Mouse (Mus musculus) thymus, adult 2 months (tissue): Measurements from ENCODE around the gene Defb43.

ENCODE experiments used
- CTCF ChIP-seq: fragments of 200-500 bp; IDR thresholded peaks from 2 replicates; pipeline ENCODE4 v1.5.1; 2012; ENCODE audit warnings: mild to moderate bottlenecking, control low read depth, low read length, moderate library complexity, borderline replicate concordance; ENCODE audit not compliant: control insufficient read depth, poor library complexity, insufficient read depth; ENCODE audit errors: extremely low read depth
- POLR2A ChIP-seq: fragments of 200-500 bp; IDR thresholded peaks from 2 replicates; pipeline ENCODE4 v1.6.1; 2012; ENCODE audit warnings: mild to moderate bottlenecking, low read length, control low read depth, moderate library complexity; ENCODE audit not compliant: control insufficient read depth, poor library complexity, insufficient read depth; ENCODE audit errors: extremely low read depth

DNA sequence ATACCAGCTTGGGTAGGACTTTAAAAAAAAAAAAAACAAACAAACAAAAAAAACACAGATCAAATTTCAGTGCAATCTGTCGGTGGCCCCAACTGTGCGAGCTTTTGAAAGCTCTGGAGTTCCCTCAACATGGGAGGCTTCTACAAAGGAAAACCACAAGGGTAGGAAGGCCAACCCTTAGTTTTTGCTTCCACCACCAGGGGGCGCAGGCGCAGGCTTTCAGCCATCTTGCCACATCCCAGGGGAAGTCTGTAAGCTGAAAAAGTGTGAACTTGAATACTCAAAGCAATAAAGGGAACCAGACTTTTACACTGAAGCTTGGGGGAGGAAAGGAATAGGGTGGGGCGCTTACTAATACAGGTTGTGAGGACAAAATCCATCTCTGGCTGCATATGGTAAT is 39.2 kb downstream of the Defb43 start:
- TF ChIP-seq CTCF (peak; percentile 72; the same call in 1 of the 2 replicates), POLR2A (no peak)
